ENCODE assay signal across 21 mouse cellular contexts in the genomic region with DNA sequence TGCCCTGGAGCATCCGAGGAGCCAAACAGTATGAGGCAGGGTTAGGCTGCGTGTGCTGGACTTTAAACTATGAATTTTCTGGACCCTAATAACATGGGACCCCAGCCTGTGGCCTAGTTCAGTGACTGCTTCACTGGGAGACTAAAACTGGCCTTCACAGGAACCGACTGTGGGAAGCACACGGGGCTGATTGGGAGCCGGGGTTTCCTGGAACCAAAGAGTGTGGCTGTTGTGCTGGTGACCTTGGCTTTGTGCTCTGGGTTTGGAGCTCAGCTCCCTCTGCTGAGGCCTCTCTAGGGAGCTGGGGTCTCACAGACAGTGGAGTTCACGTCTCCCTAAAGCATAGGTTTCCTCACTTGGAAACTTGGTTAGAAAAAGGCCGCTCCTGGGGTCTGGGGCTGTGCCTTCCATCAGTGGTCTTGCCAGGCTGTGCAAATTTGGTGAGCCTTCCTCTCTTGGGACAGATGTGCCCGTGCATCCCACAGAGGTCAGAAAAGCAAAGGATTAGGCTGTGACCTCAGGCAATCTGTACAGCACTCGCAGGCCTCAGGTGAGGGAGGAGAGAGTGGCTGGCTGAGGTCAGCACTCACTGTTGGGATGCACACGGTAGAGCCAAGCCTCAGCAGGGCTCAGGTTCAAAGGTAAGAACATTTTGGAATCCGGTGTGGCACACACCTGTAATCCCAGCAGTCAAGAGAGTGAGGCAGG.
"Had no signal": no experiment of that assay in that cellular context is flagged by ENCODE, and none has a peak within 500 bp of the region (broad histone marks: within the 10 kb centered on the region; RNA-seq: fewer than 3 reads in every experiment).

No protein-coding gene starts in this region.

- DNase-seq: kidney, adult 18-20 months; kidney, adult 9 months; kidney, postnatal 14 days; kidney, postnatal 4 days; lung, adult 18-20 months; lung, postnatal 10 days; lung, postnatal 36 days; right cerebral cortex, adult 18-20 months; right cerebral cortex, postnatal 14 days; right cerebral cortex, postnatal 4 days; thymus, adult 2 months; thymus, postnatal 14 days had no signal

- H3K4me3 ChIP-seq: liver, embryonic 12.5 days; liver, embryonic 15.5 days; lung, embryonic 15.5 days; megakaryocyte, embryonic 14.5 days; midbrain, embryonic 15.5 days; neural tube, embryonic 12.5 days; neural tube, embryonic 15.5 days had no signal

- H3K4me1 ChIP-seq: liver, embryonic 12.5 days; liver, embryonic 15.5 days; lung, embryonic 15.5 days had no signal

- H3K9ac ChIP-seq: liver, embryonic 12.5 days; liver, embryonic 15.5 days; lung, embryonic 15.5 days; midbrain, embryonic 15.5 days; neural tube, embryonic 12.5 days; neural tube, embryonic 15.5 days had no signal

- ATAC-seq: liver, embryonic 12.5 days; midbrain, embryonic 15.5 days had no signal

- H3K9me3 ChIP-seq: liver, embryonic 12.5 days; liver, embryonic 15.5 days; lung, embryonic 15.5 days; megakaryocyte, embryonic 14.5 days; midbrain, embryonic 15.5 days; neural tube, embryonic 12.5 days; neural tube, embryonic 15.5 days had no signal

- H3K27ac ChIP-seq: liver, embryonic 12.5 days; liver, embryonic 15.5 days; lung, embryonic 15.5 days; midbrain, embryonic 15.5 days; neural tube, embryonic 12.5 days; neural tube, embryonic 15.5 days; stomach, postnatal 0 days had no signal

- H3K27me3 ChIP-seq: liver, embryonic 12.5 days; liver, embryonic 15.5 days; lung, embryonic 15.5 days; midbrain, embryonic 15.5 days; neural tube, embryonic 12.5 days; neural tube, embryonic 15.5 days had no signal

- H3K4me2 ChIP-seq: liver, embryonic 12.5 days; liver, embryonic 15.5 days; lung, embryonic 15.5 days; midbrain, embryonic 11.5 days; midbrain, embryonic 15.5 days; neural tube, embryonic 12.5 days; neural tube, embryonic 15.5 days had no signal
